Mouse (Mus musculus) gastrocnemius, postnatal 36 days (tissue): Measurements from ENCODE around the gene Dync1li1. TPM values are rescaled to one million over a fixed set of nuclear protein-coding genes. Genes with fewer than 3 reads are reported as not detected.
"Not testable (repeated sequence)": the region's sequence is repeated elsewhere in the genome, so short reads cannot be mapped to it uniquely, and the experiment has no call there.

Experiments
- DNase-seq, 2 experiments: peaks; one replicate each; pipeline ENCODE4 v3.0.0; 2022
- intact Hi-C: fragments of 180-260 bp; cut with DNase I; formaldehyde crosslinking; loops from one replicate; pipeline ENCODE4 v1.15.1; 2025
- long read RNA-seq, 2 experiments: library from polyadenylated mRNA; stranded (forward); transcript quantifications; one replicate each; pipeline ENCODE4 v2.0.0; 2021
- total RNA-seq, 2 experiments: library from RNA; stranded (reverse); gene quantifications; 2 replicates each; pipeline ENCODE4 v1.2.3; 2021

The Dync1li1 gene
- 10 to 100 TPM; 31.0 to 38.0 TPM for total RNA-seq
- long read RNA-seq, experiment 1, transcript Dync1li1-201 (13 exons, 2,601 nt) = major isoform, 16 of 21 reads
- long read RNA-seq, experiment 1, partial matches to known transcripts = 1 of 21 reads
- long read RNA-seq, experiment 1, other reads (novel, unspliced or antisense) = 4 of 21 reads
- long read RNA-seq, experiment 2, transcript Dync1li1-201 (13 exons, 2,601 nt) = major isoform, 20 of 26 reads
- long read RNA-seq, experiment 2, partial matches to known transcripts = 5 of 26 reads
- long read RNA-seq, experiment 2, other reads (novel, unspliced or antisense) = 1 of 26 reads

DNA sequence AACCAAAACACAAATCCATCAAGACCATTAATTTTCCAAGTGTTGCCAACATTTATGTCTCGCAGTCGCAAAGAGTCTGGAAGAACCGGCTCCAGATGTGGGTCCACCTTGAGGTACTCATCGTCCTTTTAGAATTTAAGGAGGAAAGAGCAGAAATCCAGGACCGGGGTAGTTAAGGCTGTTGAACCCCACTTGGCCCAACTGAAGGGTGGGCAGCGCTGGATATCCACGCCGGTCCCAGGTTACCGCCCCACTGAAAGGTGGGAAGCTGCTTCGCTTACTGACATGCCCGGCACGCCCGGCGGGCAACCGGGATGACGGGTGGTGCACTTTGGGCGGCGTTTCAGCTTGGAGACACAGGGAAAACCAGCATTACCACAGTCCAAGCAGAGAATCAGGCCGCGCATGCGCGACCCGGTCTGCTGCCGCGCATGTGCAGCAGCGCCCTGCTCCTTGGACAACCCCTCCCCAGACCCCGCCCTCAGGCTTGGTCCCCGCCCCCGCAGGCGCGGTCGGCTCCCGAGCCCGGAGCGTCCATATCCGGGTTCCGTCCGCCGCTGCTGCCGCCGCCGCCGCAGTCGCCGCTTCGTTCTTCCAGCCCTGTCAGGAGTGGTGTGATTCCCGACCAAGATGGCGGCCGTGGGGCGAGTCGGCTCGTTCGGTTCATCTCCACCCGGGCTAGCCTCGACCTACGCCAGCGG, at the start of gene Dync1li1:
Gene Dync1li1 (plus strand): TSS at position 539 of the 701 bp plus-strand sequence.
- DNase-seq = peak; percentile 97 to 98
- intact Hi-C loops = loop anchor here (5.0 kb wide), 2 partner anchors 36 to 39 kb away; no protein-coding TSS in a partner anchor

DNA sequence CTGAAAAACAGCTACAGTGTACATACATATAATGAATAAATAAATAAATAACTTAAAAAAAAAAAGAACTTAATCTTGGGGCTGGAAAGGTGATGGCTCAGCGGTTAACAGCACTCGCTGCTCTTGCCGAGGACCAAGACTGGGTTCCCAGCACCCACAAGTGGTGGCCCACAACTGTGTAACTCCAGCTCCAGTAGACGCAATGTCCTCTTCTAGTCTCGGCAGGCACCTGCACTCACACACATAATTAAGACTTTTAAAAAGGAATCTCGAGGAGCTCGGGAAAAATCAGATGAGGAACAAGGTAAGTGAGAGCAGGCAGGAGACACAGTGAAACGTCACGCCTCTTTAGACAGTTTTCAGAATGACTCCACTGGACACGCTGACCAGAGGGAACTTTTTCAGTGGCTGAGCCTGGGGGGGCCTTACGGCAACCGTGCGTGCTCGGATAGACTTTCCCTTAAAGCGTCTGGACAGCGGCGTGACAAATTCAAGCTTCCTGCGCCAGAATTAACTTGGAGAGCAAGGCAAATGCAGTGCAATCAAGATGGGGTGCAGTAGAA, 49.3 kb upstream of the Dync1li1 start:
- intact Hi-C loops = no loop called here
- no peak for DNase-seq

DNA sequence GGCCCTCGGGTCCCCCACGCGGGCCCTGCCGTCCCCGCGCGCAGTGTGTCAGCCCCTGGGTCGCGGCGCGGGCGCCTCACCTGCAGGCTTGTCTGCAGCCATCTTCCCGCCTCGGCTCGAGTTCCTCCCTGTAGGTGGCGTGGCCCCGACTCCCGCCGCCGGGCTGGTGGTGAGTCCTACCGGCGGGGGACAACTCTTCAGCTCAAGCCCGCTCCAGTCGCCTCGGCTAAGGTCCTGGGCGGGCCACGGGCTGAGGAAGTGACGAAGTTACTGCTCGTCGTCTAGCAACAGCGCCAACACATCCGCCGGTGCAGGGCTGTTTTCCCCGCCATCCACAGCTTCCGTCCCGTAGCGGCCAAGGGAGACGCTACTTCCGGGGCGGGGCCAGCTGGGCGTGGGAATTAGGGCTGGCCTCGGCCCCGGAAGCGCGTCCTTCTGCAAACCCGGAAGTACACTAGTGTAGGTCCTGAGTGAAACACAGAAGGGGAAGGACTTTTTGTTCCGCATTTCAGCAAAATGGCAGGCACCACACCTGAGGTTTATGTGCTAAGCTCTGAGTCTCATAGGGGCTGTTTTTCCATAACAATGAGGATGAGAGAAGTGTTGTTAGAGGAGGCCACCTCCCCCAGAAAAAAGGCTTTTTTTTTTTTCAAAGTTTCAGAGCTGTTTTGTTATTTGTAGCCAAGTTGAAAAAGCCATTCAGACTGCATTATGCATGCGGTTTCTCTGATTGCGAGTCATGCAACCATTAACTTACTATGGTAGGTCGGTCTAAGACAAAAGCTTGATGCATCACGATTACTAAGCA, 48.5 kb upstream of the Dync1li1 start, which contains the start of gene Cnot10:
Gene Cnot10 (minus strand): TSS at position 346 of the 808 bp plus-strand sequence.
- intact Hi-C loops = no loop called here
- peak; percentile 96 to 98 for DNase-seq

DNA sequence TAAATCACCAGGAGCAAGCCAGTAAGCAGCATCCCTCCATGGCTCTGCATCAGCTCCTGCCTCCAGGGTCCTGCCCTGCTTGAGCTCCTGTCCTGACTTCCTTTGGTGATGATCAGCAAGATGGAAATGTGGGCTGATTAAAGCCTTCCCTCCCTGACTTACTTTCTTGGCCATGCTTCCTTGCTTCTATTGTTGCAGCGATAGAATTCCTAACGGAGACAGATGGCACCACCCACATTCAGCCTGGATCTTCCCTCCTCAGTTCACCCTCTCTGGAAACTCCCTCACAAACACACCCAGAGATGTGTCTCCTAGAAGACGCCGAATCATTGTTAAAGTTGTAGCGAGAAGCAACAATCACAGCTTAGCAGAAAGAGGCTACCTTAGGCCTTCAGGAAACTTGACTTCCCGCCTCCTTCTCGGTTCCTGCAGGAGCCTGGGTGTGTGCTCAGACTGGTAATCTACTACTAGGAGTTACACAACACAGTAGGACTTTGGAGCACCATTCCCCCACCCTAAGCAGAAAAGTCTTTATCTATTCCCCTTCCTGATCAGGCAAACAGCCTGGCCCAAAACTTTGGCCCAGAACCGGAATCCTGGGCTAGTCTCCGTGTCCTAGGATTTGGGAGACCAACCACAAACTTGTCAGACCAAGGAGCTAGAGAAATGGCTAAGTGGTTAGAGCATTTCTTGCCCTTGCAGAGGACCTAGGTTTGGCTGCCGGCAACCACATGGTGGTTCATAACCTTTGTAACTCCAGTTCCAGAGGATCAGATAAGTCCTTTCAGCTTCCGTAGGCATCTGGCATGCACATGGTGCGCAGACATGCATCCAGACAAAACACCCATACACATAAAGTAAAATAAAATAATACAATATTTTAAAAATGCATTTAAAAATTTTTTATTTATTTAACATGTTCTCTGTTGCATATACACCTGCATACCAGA, 41.8 kb upstream of the Dync1li1 start:
- no peak for DNase-seq
- intact Hi-C loops = no loop called here

DNA sequence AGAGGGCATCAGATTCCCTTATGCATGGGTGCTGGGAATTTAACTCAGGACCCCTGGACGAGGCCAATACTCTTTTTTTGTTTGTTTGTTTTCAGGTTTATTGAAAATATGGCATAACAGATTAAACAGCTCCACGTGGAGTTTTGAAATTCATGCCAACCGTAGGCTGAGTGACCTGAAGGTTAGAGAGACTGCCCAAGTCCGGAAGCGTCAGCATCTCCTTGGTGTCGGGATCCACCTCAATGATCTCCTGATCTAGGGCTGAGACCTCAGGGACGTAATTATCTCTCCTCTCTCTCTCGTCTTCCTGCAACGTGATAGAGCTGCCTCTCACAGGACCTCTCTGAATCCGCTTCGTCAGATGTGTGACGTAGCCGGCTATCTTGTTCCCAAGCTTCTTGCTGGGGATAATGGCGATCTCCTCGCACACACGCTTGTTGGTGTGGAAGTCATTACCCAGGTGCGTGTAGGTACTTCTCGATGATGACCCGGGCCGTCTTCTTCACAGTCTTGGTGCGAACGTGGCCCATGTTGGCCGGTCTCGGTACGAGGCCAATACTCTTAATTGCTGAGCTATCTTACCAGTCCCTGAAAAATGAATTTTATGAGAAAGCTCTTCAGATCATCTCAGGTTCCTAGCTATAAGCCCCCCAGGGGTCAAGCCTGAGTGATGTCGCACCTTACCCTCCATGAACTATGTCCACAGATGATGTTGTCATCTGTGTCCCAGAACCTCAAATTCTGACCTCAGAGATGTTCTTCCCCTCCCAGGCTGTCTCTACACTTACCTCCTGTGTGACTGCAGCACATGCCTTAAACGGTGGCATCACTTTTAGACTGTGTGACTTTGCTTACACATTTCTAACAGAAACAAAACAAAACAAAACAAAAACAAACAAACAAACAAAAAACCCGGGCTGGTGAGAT, 40.8 kb upstream of the Dync1li1 start:
- DNase-seq = no peak
- intact Hi-C loops = no loop called here

DNA sequence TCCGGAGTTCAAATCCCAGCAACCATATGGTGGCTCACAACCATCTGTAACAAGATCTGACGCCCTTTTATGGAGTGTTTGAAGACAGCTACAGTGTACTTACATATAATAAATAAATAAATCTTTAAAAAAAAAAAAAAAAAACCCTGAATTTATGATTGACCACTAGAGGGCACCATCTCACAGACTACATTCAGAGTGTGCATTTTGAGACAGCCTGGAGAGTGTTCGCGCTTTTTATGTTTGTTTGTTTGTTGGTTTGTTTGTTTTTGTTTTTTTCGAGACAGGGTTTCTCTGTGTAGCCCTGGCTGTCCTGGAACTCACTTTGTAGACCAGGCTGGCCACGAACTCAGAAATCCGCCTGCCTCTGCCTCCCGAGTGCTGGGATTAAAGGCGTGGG, 40.1 kb upstream of the Dync1li1 start:
- intact Hi-C loops, DNase-seq: not testable (repeated sequence)

DNA sequence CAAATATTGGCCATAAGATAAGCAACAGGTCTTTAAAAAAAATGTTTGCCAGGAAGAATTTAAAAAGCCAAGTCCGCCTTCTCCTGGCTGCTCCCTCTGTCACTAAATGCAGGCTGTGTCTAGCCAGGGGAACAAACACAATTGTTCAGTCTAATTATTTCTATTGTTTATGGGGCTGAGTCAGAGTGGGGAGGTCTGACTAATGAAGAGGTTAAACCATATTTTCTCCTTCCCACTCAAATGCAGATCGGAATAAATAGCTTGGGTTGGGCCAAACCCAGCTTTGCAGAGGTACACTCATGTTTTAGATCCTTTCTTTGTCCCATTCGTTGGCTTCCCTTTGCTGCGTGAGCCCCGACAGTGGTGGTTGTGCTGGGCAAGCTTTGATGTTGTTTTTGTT, 39.2 kb upstream of the Dync1li1 start:
- intact Hi-C loops = loop anchor here (1.0 kb wide), 1 partner anchor 78 kb away; no protein-coding TSS in a partner anchor
- DNase-seq = no peak

DNA sequence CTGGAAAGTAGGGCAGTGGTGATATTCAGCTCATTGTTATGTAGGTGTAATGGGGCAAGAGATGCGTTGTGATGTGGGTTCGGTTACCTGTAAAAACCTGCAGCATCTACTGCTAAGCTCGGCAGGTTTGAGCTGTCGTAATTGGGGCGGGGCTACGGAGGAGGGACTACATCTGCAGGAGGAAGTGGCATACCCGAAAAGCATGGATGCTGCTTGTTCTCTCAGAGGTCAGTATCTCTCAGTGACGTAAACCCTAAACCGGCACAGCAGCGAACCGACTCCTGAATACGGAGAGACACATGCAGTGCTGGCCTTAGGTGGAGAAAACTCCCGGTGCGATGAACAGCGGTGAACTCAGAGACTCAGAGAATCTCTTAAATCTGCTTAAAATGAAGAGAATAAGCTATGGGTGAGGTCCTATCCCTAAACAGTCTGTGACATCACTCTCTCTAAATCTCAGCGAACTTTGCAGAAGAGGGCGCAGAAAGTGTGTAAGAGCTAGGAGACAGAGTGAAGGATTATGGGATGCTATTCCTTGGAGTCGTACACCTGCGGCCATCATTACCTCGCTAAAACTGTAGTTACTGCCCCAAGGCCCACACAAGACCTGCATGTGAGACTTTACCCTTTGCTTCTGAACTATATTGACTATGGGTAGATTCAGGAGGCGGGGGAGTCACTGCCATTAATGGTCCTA, 37.5 kb upstream of the Dync1li1 start:
- intact Hi-C loops = loop anchor here (5.0 kb wide), 1 partner anchor 36 kb away; the partner anchor contains the start of gene Dync1li1
- no peak for DNase-seq

DNA sequence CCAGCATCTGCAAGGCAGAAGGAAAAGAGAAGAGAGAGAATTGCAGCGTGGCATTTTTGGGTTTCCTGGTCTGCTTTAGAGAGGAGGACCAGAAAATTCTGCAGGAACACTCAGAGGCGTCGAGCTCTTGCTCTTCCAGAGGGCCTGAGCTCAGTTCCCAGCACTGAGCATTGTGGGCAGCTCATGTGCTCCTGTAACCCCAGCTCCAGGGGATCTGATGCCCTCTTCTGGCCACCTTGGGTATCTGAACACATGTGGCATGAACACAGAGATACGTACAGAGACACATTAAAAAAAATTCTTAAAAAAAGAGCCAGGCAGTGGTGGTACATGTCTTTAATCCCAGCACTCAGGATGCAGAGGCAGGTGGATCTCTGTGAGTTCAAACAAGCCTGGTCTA, 33.2 kb upstream of the Dync1li1 start:
- DNase-seq = no peak
- intact Hi-C loops = no loop called here

DNA sequence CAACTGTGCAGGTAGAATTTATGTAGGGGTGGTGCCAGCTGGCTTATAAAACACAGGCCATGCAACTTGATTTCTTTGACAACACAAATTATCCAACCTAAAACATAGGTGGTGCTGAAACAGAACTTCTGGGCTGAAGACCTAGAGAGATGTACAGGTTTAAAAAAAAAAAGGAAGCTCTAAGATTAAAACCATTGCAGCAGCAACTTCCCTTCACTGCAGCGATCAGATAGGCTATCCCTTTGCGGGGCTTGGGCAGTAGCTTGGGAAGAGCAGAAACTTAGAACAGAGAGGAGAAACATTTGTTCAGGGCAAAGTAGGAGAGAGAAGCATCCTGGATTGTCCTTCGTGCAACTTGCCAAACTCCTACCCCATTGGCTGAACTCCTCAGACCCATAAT, 31.9 kb upstream of the Dync1li1 start:
- intact Hi-C loops = no loop called here
- DNase-seq = no peak

DNA sequence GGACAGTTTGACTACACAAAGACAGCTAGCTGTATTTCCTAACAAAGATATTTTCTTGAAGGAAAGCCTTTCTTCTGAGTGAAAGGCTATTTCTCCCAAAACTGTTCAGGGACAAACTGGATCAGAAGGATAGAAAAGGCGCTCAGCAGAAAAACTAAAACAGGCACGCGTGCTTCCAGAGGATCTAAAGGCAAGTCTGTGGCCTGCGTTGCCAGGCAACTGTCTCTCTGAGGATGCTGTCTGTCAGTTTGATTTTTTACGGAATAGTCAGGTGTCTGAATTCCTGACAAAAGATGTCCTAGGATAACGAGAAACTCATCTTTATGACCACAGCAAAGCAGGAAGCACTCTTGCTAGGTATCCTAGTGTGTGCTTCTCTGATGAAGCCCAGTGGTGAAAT, 28.1 kb upstream of the Dync1li1 start:
- DNase-seq = no peak
- intact Hi-C loops = no loop called here

DNA sequence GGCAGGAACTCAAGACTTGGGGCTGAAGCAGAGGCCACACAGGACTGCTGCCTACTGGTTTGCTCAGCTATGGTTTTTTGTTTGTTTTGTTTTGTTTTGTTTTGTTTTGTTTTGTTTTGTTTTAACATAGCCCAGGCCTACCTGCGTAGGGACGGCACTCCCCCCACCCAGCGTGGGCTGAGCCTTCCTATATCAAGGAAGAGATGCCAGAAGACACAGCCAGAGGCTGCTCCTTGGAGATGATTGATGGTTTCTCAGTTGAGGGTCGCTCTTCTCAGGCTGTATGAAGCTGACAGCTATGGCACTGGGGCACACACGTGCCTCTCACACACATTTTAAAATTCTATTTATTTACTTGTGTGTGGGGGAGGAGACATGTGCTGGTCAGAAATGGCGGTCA, 27.6 kb upstream of the Dync1li1 start:
- DNase-seq = no peak
- intact Hi-C loops = no loop called here

DNA sequence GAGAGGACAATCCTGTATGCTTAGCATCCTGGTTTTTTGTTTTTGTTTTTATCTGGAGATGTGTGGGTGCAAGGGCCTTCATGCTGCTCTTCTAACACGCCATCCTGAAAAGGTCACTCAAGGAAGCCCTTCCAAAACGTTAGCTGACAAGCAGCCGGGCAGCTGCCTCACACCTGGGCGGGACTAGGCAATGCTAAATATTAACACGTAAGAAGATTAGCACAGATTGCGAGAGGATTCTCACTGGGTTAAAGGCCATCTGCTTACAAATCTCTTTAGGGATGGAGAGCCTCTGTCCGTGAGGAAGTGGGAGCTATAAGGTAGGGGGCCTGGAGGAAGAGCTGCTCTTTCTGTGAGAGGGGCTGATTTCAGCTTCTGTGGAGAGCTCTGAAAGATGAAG, 26.6 kb upstream of the Dync1li1 start:
- intact Hi-C loops = no loop called here
- no peak for DNase-seq

DNA sequence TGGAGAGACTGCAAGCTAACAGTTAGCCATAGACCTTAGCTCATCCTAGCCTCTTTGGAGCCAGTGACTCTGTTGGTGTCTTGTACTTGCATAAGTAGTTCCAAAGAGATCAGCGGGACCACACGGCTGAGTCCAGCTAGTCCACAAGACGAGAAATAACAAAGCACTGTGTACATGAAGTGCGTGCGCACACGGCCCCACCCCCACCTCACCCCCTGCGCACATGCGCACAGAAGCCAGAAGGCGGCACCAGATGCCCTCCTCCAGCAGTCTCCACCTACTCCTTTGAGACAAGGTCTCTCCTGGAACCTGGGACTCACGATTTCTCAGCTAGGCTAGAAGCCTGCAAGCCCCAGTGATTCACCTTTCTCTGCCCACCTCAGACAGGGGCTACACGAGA, 24.8 kb upstream of the Dync1li1 start:
- DNase-seq = no peak
- intact Hi-C loops = no loop called here

DNA sequence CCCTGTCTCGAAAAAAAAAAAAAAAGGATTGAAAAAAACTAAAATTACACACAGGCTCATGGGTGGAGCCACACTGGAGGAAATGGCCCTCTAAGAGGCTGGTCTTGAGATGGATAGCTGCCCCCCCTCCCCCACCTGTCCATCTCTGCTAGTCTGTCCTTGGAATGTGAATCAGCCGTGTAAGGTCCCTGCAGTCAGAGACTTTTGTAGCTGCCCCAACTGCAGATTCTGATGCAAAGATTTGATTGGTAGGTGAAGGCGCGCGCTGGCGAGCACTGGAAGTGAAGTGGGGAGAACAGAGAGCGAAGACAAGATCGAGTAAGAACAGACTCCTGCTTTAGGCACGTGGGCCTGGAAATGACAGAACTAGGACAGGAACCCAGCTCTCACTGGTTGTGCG, 21.7 kb upstream of the Dync1li1 start:
- intact Hi-C loops = no loop called here

DNA sequence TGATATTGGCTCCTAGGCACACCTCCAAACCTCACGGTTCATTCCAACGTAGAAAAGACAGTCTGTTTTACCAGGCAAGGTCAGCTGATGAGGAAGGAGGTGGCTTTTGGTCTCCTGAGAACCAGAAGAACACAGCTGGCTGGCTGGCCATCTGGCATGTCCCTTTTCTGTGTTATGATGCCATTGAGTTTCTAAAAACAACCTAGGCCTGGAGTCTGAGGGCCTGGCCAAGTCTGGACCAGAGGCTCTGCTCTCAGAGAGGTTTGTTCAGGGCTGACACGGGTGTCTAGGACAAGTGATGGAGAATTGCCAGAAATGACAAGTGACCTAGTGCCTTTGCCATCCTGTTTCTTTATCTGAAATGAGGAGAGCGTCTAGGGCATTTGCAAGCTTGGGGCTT, 20.5 kb upstream of the Dync1li1 start:
- peak in 1 of 2 experiments; percentile 23 for DNase-seq
- intact Hi-C loops = no loop called here

More for the DNA sequence above, 21.7 kb upstream of the Dync1li1 start:
- no peak for DNase-seq

DNA sequence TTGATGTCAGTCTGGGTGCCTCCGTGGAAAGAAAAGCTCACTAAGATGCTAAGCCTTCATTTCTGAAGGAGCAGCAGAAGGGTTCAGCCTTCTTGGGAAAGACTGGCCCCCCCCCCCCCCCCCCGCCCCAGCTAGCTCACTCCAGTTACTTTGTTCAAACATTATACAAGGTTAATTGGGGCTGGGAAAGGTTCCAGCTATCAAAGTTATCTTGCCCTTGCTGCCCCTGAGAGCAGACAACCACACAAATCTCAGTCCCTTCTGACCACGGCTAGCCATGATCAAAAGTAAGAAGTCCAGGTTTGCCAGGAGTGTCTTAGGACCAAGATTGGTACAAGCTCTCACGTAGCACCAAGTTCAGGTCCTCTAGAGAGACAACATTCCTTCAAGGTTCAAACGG, 19.6 kb upstream of the Dync1li1 start:
- intact Hi-C loops = no loop called here
- DNase-seq = no peak

DNA sequence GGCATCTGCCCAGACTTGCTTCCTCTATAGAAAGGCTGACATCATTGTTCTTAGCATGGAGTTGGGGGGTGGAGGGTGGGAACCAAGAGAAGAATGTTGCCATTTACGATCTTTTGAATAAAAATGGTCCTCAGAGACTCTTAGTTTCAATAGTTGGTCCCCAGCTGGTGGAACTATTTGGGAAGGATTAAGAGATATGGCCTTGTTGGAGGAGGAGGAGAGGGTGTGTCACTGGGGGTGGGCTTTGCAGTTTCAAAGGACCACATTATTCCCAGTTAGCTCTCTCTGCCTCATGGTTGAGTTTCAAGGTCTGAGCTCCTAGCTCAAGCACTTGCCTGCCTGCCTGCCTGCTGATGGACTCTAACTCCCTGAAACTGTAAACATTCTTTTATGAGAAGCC, 16.6 kb upstream of the Dync1li1 start:
- intact Hi-C loops = no loop called here
- no peak for DNase-seq
